Mouse (Mus musculus) E14TG2a.4 (cell line): ENCODE measurements at regions not wholly inside any gene's neighbourhood (a gene's known extent, or its start where the extent isn't known, plus 50 kb on each side); places are given as distances from the start of the nearest gene placed in this dataset.

Experiments used
- CTCF ChIP-seq: conservative IDR thresholded peaks from 2 replicates; pipeline ENCODE4 v1.5.1; 2014; ENCODE audit warnings: low read length
- NANOG ChIP-seq: IDR thresholded peaks from 2 replicates; pipeline ENCODE4 v1.6.1; 2014; ENCODE audit warnings: borderline replicate concordance, low read length, mixed read lengths
- POU5F1 ChIP-seq: IDR thresholded peaks from 2 replicates; pipeline ENCODE4 v1.6.1; 2014; ENCODE audit warnings: low read length, borderline replicate concordance

DNA sequence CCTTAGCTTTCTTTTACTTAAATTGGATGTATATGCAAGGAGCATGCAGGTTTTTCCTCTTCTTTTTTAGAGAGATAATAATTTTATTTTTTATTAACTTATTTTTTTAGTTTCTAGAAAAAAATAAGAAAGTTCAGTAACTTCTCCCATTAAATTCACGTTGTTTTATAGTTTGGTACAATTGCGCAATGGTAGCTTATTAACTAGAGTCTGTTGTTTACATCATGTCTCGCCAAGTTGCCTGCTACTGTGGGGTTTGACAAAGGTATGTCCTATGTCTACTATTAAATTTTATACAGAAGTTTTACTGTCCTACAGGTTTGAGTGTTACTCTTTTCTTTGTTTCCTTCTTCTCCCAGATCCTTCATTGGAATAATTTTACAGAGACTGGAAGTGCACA is 313.6 kb downstream of the Klf5 start:
- TF ChIP-seq CTCF (no peak), POU5F1 (no peak), NANOG (no peak)
